Mouse (Mus musculus) heart, embryonic 11.5 days (tissue): ENCODE measurements around the gene 4931428F04Rik. TPM values are rescaled to one million over a fixed set of nuclear protein-coding genes. Genes with fewer than 3 reads are reported as not detected.
A peak's percentile ranks its signal among the peaks of the same experiment; 100 is the strongest.

Source experiments
- ATAC-seq: fragments of 200-750 bp; cut with Nextera tagmentation; replicated peaks from 2 replicates; pipeline ENCODE4 v1.8.0; 2017; ENCODE audit warnings: moderate library complexity; ENCODE audit not compliant: insufficient number of reproducible peaks, low FRiP score, low TSS enrichment
- H3K27ac ChIP-seq: fragments of 300-500 bp; sonication (generic); 2 replicates; pipeline ENCODE4 v1.5.1; 2014; ENCODE audit warnings: mild to moderate bottlenecking, low read depth, low read length
- H3K27me3 ChIP-seq: fragments of 300-500 bp; sonication (generic); 2 replicates; pipeline ENCODE4 v1.6.1; 2014; ENCODE audit warnings: mild to moderate bottlenecking, low read length, mixed read lengths; ENCODE audit not compliant: control insufficient read depth, insufficient read depth
- H3K36me3 ChIP-seq: fragments of 300-500 bp; sonication (generic); 2 replicates; pipeline ENCODE4 v1.6.1; 2014; ENCODE audit warnings: mild to moderate bottlenecking, low read length, moderate library complexity, mixed read lengths; ENCODE audit not compliant: control insufficient read depth, insufficient read depth
- H3K4me1 ChIP-seq: fragments of 300-500 bp; sonication (generic); 2 replicates; pipeline ENCODE4 v1.6.1; 2014; ENCODE audit warnings: low read length; ENCODE audit not compliant: control insufficient read depth, insufficient read depth
- H3K4me2 ChIP-seq: fragments of 300-500 bp; sonication (generic); 2 replicates; pipeline ENCODE4 v1.6.1; 2014; ENCODE audit warnings: mild to moderate bottlenecking, moderate library complexity
- H3K4me3 ChIP-seq: fragments of 300-500 bp; sonication (generic); 2 replicates; pipeline ENCODE4 v1.5.1; 2014; ENCODE audit warnings: low read depth, low read length
- H3K9ac ChIP-seq: fragments of 300-500 bp; sonication (generic); 2 replicates; pipeline ENCODE4 v1.6.1; 2014; ENCODE audit warnings: mild to moderate bottlenecking, low read depth, low read length, moderate library complexity
- H3K9me3 ChIP-seq: fragments of 300-500 bp; sonication (generic); replicated peaks from 2 replicates; pipeline ENCODE4 v1.6.1; 2016; ENCODE audit warnings: low read length; ENCODE audit not compliant: control insufficient read depth
- WGBS: fragments of 180-500 bp; shearing (Covaris S2); extraction: QIAGEN DNeasy Blood & Tissue Kit; methylation state at CpG from one replicate; pipeline ENCODE4 v1.1.7; 2014; ENCODE audit not compliant: insufficient replicate concordance; 5-methylcytosine and 5-hydroxymethylcytosine counted together
- polyA plus RNA-seq: library from polyadenylated mRNA; unstranded; fragments of >200 nt; fragmentation: Nextera tagmentation; extraction: Ambion mirVana; gene quantifications from 2 replicates; pipeline ENCODE4 v1.2.1, GENCODE M21; 2014

4931428F04Rik gene
- polyA plus RNA-seq, 1 experiment from 2014 or later: 4.5 TPM

DNA sequence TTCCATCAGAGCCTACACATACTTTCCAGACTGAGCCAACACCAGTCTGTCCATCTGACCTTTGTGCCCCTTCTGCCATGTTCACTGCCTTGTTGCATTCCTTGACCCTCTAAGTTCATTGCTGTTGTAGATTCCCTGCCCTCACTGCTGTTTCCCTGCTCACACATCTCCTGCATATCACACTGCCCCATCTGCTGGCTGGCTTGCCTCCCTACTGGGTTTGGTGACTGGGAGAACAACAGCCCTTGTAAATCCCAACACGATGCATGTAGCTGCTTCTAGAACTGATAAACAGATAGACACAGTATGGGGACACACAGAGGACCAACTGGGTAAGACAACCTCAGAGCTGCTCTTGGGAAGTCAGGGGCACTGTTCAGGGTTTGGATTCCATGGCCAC, 22.1 kb upstream of the 4931428F04Rik start:
- ATAC-seq: no peak
- Histone ChIP-seq H3K36me3 (peaks cover 25% of the 10 kb centered on the region), H3K27me3 (no peaks in the 10 kb centered on the region)

GRCm38 (mm10) chr8:105310118-105310517, 20.5 kb upstream of the 4931428F04Rik start:
- H3K36me3 ChIP-seq: peaks cover 18% of the 10 kb centered on the region
- H3K4me3 ChIP-seq: no peak overlapping the region
- no peak overlapping the region for H3K9ac ChIP-seq
- no peaks in the 10 kb centered on the region for H3K27me3 ChIP-seq
- no peak overlapping the region for H3K27ac ChIP-seq
- 86% methylated on average over 8 of the region's 8 CpGs for whole genome bisulfite sequencing
- H3K4me1 ChIP-seq: peaks cover 17% of the 10 kb centered on the region
- H3K4me2 ChIP-seq: no peak overlapping the region
- no peak for ATAC-seq
- no peaks in the 10 kb centered on the region for H3K9me3 ChIP-seq

More for the DNA sequence above, 22.1 kb upstream of the 4931428F04Rik start:
- WGBS: 61% methylated on average over 1 of the region's 1 CpGs
- Histone ChIP-seq H3K4me3 (no peak overlapping the region), H3K4me1 (peaks cover 4% of the 10 kb centered on the region; the same call in 1 of the 2 replicates), H3K27ac (no peak overlapping the region), H3K4me2 (no peak overlapping the region), H3K9ac (no peak overlapping the region), H3K9me3 (no peaks in the 10 kb centered on the region)

GRCm38 (mm10) chr8:105309142-105309847, 19.6 kb upstream of the 4931428F04Rik start:
- no peak overlapping the region for H3K4me3 ChIP-seq
- H3K36me3 ChIP-seq: peaks cover 14% of the 10 kb centered on the region
- no peak overlapping the region for H3K27ac ChIP-seq
- no peak for ATAC-seq
- H3K4me1 ChIP-seq: peaks cover 24% of the 10 kb centered on the region
- no peaks in the 10 kb centered on the region for H3K9me3 ChIP-seq
- no peak overlapping the region for H3K9ac ChIP-seq
- 84% methylated on average over 15 of the region's 15 CpGs for WGBS
- no peak overlapping the region for H3K4me2 ChIP-seq
- no peaks in the 10 kb centered on the region for H3K27me3 ChIP-seq

- 92% methylated on average over 10 of the region's 10 CpGs for WGBS
- ATAC-seq: no peak
- Histone ChIP-seq H3K9me3 (no peaks in the 10 kb centered on the region), H3K36me3 (peaks cover 14% of the 10 kb centered on the region), H3K27me3 (no peaks in the 10 kb centered on the region), H3K4me1 (peaks cover 26% of the 10 kb centered on the region), H3K27ac (no peak overlapping the region), H3K4me2 (no peak overlapping the region), H3K4me3 (no peak overlapping the region), H3K9ac (no peak overlapping the region)
Observed at GRCm38 (mm10) chr8:105308428-105308827, 18.8 kb upstream of the 4931428F04Rik start.

GRCm38 (mm10) chr8:105307670-105308069, 18.0 kb upstream of the 4931428F04Rik start:
- Histone ChIP-seq H3K4me3 (no peak overlapping the region), H3K9ac (no peak overlapping the region), H3K4me1 (peaks cover 26% of the 10 kb centered on the region), H3K4me2 (no peak overlapping the region), H3K36me3 (peaks cover 13% of the 10 kb centered on the region), H3K27ac (no peak overlapping the region), H3K27me3 (no peaks in the 10 kb centered on the region), H3K9me3 (no peaks in the 10 kb centered on the region)
- 95% methylated on average over 13 of the region's 13 CpGs for WGBS
- ATAC-seq: no peak

DNA sequence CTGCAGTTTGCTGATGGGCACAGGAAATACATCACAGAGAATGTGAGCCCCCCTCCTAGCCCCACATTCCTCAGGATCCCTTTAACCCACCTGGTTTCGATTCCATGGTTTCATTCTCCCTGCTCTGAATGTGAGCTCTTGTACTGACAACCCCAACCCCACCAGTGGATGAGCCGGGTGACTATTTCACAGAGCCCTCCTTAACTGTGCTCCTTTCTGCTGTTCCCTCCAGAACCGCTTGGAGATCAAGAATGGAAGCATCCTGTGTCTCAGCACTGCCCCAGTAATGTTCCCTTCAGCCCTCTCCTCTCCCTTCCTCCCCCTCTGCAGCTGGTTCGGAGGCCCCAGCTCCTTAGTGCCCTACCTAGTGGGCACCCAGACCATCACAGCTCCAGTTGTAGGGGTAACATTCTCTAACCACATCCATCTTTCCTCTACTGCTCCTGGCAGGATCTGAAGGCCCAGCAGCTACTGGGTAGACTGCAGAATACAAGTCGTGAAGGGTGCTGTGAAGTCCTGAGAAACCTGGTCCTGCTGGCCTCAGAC, 16.6 kb upstream of the 4931428F04Rik start:
- Histone ChIP-seq H3K27ac (peak overlapping the region; percentile 64; the same call in 1 of the 2 replicates), H3K36me3 (peaks cover 18% of the 10 kb centered on the region), H3K9ac (peak overlapping the region; percentile 67), H3K27me3 (no peaks in the 10 kb centered on the region), H3K9me3 (no peaks in the 10 kb centered on the region), H3K4me3 (peak overlapping the region; percentile 39), H3K4me1 (peaks cover 26% of the 10 kb centered on the region), H3K4me2 (peak overlapping the region; percentile 87)
- ATAC-seq: 0 out of 2 replicates have a peak, but pooled peaks have one; percentile 0
- WGBS: 49% methylated on average over 5 of the region's 5 CpGs

DNA sequence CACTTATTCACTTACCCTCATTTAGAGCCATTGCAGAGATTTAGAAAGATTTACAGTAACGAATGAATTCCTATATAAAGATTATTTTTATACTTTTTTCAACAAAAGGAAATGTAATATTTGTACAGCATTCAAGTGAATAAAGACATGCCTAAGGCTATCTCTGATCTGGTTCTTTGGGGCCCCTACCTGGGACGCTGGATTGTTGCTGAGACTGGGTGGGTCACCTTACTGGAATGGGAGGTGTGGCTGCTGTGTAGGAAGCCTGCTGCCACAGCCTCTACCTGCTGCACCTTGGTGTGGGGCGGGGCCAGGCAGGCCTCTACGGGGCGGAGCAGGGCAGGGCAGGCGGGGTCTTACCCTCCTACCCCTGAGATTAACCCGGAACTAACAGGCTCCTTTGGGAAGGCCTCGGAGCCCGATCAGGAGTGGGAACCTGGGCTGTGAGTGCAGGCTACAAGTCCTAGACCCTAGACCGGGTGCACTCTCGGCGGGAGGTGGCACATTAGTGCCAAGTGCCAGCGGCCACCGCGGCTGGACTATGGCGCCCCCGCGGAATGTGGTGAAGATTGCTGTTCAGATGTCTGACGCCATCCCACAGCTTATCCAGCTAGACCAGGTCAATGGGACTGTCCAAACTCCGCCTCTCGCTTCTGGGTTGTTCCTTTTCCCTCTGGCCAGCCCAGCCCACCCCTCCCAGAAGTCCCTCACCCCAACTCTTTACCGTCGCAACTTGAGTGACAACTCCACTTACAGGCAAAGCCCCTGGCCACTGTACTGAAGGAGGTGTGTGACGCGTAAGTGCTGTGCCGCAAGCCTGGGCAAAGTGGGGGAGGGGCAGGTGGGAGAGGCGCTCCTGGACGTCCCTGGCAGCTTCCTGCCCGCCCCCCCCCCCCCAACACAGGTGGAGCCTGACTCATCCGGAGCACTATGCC, 15.8 kb upstream of the 4931428F04Rik start, which contains the start of gene Elmo3:
Gene Elmo3, plus strand, starts transcription at position 391 of the 935 bp plus-strand sequence.
- H3K4me1 ChIP-seq: peaks cover 26% of the 10 kb centered on the region
- peaks cover 26% of the 10 kb centered on the region for H3K36me3 ChIP-seq
- peak; percentile 56 for ATAC-seq
- H3K27ac ChIP-seq: peak within 1 kb of the TSS; percentile 64
- H3K27me3 ChIP-seq: no peaks in the 10 kb centered on the region
- H3K4me3 ChIP-seq: peak within 1 kb of the TSS; percentile 39
- WGBS: 7% methylated on average over 30 of the region's 30 CpGs
- H3K9ac ChIP-seq: peak within 1 kb of the TSS; percentile 67
- H3K4me2 ChIP-seq: peak within 1 kb of the TSS; percentile 87
- no peaks in the 10 kb centered on the region for H3K9me3 ChIP-seq
